Mouse (Mus musculus): ENCODE data around the gene Cldn34a.
"Not testable (repeated sequence)": the region's sequence is repeated elsewhere in the genome, so short reads cannot be mapped to it uniquely, and the experiment has no call there.

Gene Cldn34a

GRCm38 (mm10) chrX:152563034-152563433 lies at the start of gene Cldn34a:
Cldn34a (plus strand) TSS chrX:152563334.
- no peak for DNase-seq (ENCODE audit: low read depth, low spot score)

GRCm38 (mm10) chrX:152518611-152519010 lies 44.5 kb upstream of the Cldn34a start:
- not testable (repeated sequence) for DNase-seq (ENCODE audit: low read depth, low spot score)

- no peak for DNase-seq (ENCODE audit: low read depth, low spot score)
These were observed 17.4 kb upstream of the Cldn34a start for GRCm38 (mm10) chrX:152545736-152546135.

- DNase-seq (ENCODE audit: low read depth, low spot score): no peak
These were observed 15.0 kb upstream of the Cldn34a start for GRCm38 (mm10) chrX:152548180-152548579.

GRCm38 (mm10) chrX:152557446-152557845 lies 5.7 kb upstream of the Cldn34a start:
- no peak for DNase-seq (ENCODE audit: low read depth, low spot score)

All from retina, postnatal 7 days (tissue).